Comparison of ENCODE assay signal across 8 mouse cellular contexts in the genomic region with DNA sequence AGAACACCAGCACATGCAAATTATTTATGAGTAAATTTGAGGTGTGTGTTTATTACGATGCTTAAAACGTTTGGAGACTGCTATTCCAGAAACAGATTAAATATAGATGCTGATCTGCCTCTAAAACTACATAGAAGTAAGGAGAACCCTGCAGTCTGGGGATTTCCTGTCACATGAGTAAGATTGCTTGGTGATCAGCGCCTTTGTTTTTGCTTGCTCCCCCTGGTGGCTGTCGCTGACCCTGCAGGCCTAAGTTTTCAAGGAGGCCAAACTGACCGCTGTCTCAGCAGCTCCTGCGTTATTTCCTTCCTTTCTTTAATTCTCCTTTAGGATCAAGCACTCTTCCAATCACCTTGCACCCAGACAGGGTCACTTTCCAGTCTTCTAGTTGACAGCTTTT. TPM values are rescaled to one million over a fixed set of nuclear protein-coding genes. Genes with fewer than 3 reads are reported as not detected.
DNase-seq lines count a peak whose midpoint lies in the region; ATAC-seq and TF ChIP-seq lines count a peak whose summit lies in the region.

No protein-coding gene starts in this region.

- H3ac ChIP-seq in myocyte (ENCODE audit: control insufficient read depth, insufficient read length): no peak overlapping the region

- no peak overlapping the region for H3K4me2 ChIP-seq in kidney, embryonic 14.5 days (replicated peaks; ENCODE audit: low read depth, low read length)
- no peak overlapping the region for H3K4me2 ChIP-seq in myocyte (ENCODE audit: low read depth)
- no peak overlapping the region for H3K4me2 ChIP-seq in stomach, postnatal 0 days (replicated peaks; ENCODE audit: low read depth)

- no peaks in the 10 kb centered on the region for H3K27me3 ChIP-seq in kidney, adult 2 months (replicated peaks; ENCODE audit: control insufficient read depth, insufficient read depth, low read length)
- H3K27me3 ChIP-seq in kidney, embryonic 14.5 days (ENCODE audit: control insufficient read depth, insufficient read depth, low read length): no peaks in the 10 kb centered on the region
- H3K27me3 ChIP-seq in limb, embryonic 10.5 days (ENCODE audit: low read depth, poor library complexity, severe bottlenecking): no peaks in the 10 kb centered on the region
- no peaks in the 10 kb centered on the region for H3K27me3 ChIP-seq in myocyte (ENCODE audit: control insufficient read depth, insufficient read depth, insufficient read length)
- H3K27me3 ChIP-seq in stomach, postnatal 0 days (ENCODE audit: control insufficient read depth, insufficient read depth, low read length): no peaks in the 10 kb centered on the region

- TF ChIP-seq EP300 in stomach, postnatal 0 days (optimal IDR thresholded peaks at IDR 0.05): no peak

- no peak overlapping the region for H3K4me3 ChIP-seq in kidney, adult 2 months (ENCODE audit: insufficient read depth, low read depth, low read length)
- H3K4me3 ChIP-seq in kidney, embryonic 14.5 days (ENCODE audit: low read length): no peak overlapping the region
- no peak overlapping the region for H3K4me3 ChIP-seq in limb, embryonic 10.5 days
- H3K4me3 ChIP-seq in myocyte: no peak overlapping the region
- H3K4me3 ChIP-seq in stomach, postnatal 0 days (ENCODE audit: low read depth, low read length): no peak overlapping the region

- no peak for TF ChIP-seq POLR2A in kidney, adult 2 months (IDR thresholded peaks at IDR 0.05; ENCODE audit: low read depth, low read length)
- no peak for TF ChIP-seq POLR2A in myocyte (IDR thresholded peaks at IDR 0.05; ENCODE audit: insufficient read length, low read depth)

- peak; percentile 94 for TF ChIP-seq CTCF in kidney, adult 2 months (conservative IDR thresholded peaks at IDR 0.05; ENCODE audit: insufficient read depth, insufficient read length, low read depth, low read length)
- TF ChIP-seq CTCF in stomach, postnatal 0 days (IDR thresholded peaks at IDR 0.05; ENCODE audit: low read depth): peak; percentile 91

- no peak for ATAC-seq in kidney, embryonic 14.5 days (ENCODE audit: low FRiP score, low TSS enrichment)
- no peak for ATAC-seq in stomach, postnatal 0 days (ENCODE audit: low FRiP score, low TSS enrichment)

- no peaks in the 10 kb centered on the region for H3K79me2 ChIP-seq in myocyte (ENCODE audit: control insufficient read depth, insufficient read depth)

- H3K9ac ChIP-seq in kidney, embryonic 14.5 days (ENCODE audit: low read depth, low read length): no peak overlapping the region
- H3K9ac ChIP-seq in stomach, postnatal 0 days (ENCODE audit: low read length): no peak overlapping the region

- no peaks in the 10 kb centered on the region for H3K9me3 ChIP-seq in kidney, embryonic 14.5 days (ENCODE audit: control insufficient read depth, low read length)
- no peaks in the 10 kb centered on the region for H3K9me3 ChIP-seq in limb, embryonic 10.5 days (replicated peaks)
- H3K9me3 ChIP-seq in stomach, postnatal 0 days (ENCODE audit: control insufficient read depth, low read length): no peaks in the 10 kb centered on the region

- no peaks in the 10 kb centered on the region for H3K4me1 ChIP-seq in kidney, adult 2 months (ENCODE audit: control insufficient read depth, insufficient read depth, low read length)
- H3K4me1 ChIP-seq in kidney, embryonic 14.5 days (ENCODE audit: control insufficient read depth, insufficient read depth, low read length): no peaks in the 10 kb centered on the region
- H3K4me1 ChIP-seq in limb, embryonic 10.5 days: no peaks in the 10 kb centered on the region
- H3K4me1 ChIP-seq in stomach, postnatal 0 days (replicated peaks; ENCODE audit: control insufficient read depth, insufficient read depth): no peaks in the 10 kb centered on the region

- 8% methylated on average over 6 of the region's 6 CpGs for WGBS in kidney, adult 2 months
- 17% methylated on average over 6 of the region's 6 CpGs for WGBS in kidney, embryonic 14.5 days
- WGBS in limb, embryonic 10.5 days: 16% methylated on average over 6 of the region's 6 CpGs
- WGBS in stomach, postnatal 0 days: 10% methylated on average over 6 of the region's 6 CpGs

- no peaks in the 10 kb centered on the region for H3K36me3 ChIP-seq in kidney, adult 2 months (ENCODE audit: control insufficient read depth, insufficient read depth, low read length)
- H3K36me3 ChIP-seq in kidney, embryonic 14.5 days (ENCODE audit: control insufficient read depth, insufficient read depth, low read length): no peaks in the 10 kb centered on the region
- no peaks in the 10 kb centered on the region for H3K36me3 ChIP-seq in limb, embryonic 10.5 days
- H3K36me3 ChIP-seq in myocyte (ENCODE audit: control insufficient read depth, insufficient read depth): no peaks in the 10 kb centered on the region
- H3K36me3 ChIP-seq in stomach, postnatal 0 days (ENCODE audit: control insufficient read depth, insufficient read depth, low read length): no peaks in the 10 kb centered on the region

- DNase-seq in kidney, adult 2 months: peak; percentile 81
- peak; percentile 80 for DNase-seq in cerebellum, adult 9-10 months
- peak; percentile 28 to 69 for DNase-seq in frontal cortex, postnatal 14 days (ENCODE audit: low spot score in 2 of 2)
- DNase-seq in induced T-regulatory cell, adult 2 months (ENCODE audit: low read depth): peak; percentile 87
- DNase-seq in limb, embryonic 10.5 days (ENCODE audit: low spot score): peak; percentile 80
- peak; percentile 71 for DNase-seq in stomach, postnatal 0 days (ENCODE audit: low spot score)

- no peak overlapping the region for H3K27ac ChIP-seq in kidney, adult 2 months (ENCODE audit: insufficient read depth, low read depth, low read length)
- H3K27ac ChIP-seq in kidney, embryonic 14.5 days (ENCODE audit: low read depth, low read length): no peak overlapping the region
- no peak overlapping the region for H3K27ac ChIP-seq in limb, embryonic 10.5 days
- H3K27ac ChIP-seq in stomach, postnatal 0 days (replicated peaks): no peak overlapping the region

TF ChIP-seq in myocyte, 11 proteins besides CTCF, POLR2A, EP300 and RAD21:
- TF ChIP-seq MYOG (IDR thresholded peaks at IDR 0.05; ENCODE audit: control insufficient read depth in 1 of 3, insufficient read depth in 1 of 3, insufficient read length in 2 of 3, low read depth in 2 of 3): no peak
- TF ChIP-seq TCF3 (IDR thresholded peaks at IDR 0.05; ENCODE audit: insufficient read length, low read depth): no peak
- TF ChIP-seq E2F4 (IDR thresholded peaks at IDR 0.05; ENCODE audit: insufficient read depth): no peak
- no peak for TF ChIP-seq POLR2AphosphoS2 (IDR thresholded peaks at IDR 0.05; ENCODE audit: insufficient read length, low read depth)
- no peak for TF ChIP-seq SRF (IDR thresholded peaks at IDR 0.05; ENCODE audit: control insufficient read depth, insufficient read length, low read depth)
- TF ChIP-seq MAX (IDR thresholded peaks at IDR 0.05; ENCODE audit: low read depth): no peak
- TF ChIP-seq CEBPB (IDR thresholded peaks at IDR 0.05; ENCODE audit: insufficient read depth, poor library complexity, severe bottlenecking): no peak
- peak; percentile 82 for TF ChIP-seq USF1 (IDR thresholded peaks at IDR 0.05; ENCODE audit: low read depth)
- TF ChIP-seq TCF12 (IDR thresholded peaks at IDR 0.05; ENCODE audit: insufficient read depth, poor library complexity, severe bottlenecking): no peak

RNA-seq across cellular contexts. Expression of a gene that starts 11.0 kb away (rescaled TPM):
- 7.7 and 14.1 TPM in 2 replicates for polyA plus RNA-seq in kidney, adult 2 months (2012; rRNA removed)
- 1.2 TPM in 2 replicates for polyA plus RNA-seq in kidney, embryonic 14.5 days (2014; fragmentation: Nextera tagmentation; extraction: Ambion mirVana)
- 1.4 and 1.6 TPM in 2 replicates for polyA plus RNA-seq in limb, embryonic 10.5 days (2016; fragmentation: Nextera tagmentation; extraction: Ambion mirVana)
- polyA plus RNA-seq in myocyte (2012; fragmentation: generic; extraction: Trizol): 4.8 TPM
- polyA plus RNA-seq in stomach, postnatal 0 days (2015; fragmentation: Nextera tagmentation; extraction: Ambion mirVana): 2.9 and 3.8 TPM in 2 replicates
